Mouse (Mus musculus) neural tube, embryonic 11.5 days (tissue): ENCODE data around the gene Hmx3. TPM values are rescaled to one million over a fixed set of nuclear protein-coding genes. Genes with fewer than 3 reads are reported as not detected.

Source experiments
- ATAC-seq: fragments of 200-750 bp; cut with Nextera tagmentation; 2 replicates; pipeline ENCODE4 v1.8.0; 2017; ENCODE audit warnings: moderate number of reproducible peaks, mild to moderate bottlenecking, moderate TSS enrichment, moderate library complexity; ENCODE audit not compliant: insufficient read depth, low FRiP score, low TSS enrichment
- DNase-seq: peaks from one replicate; pipeline ENCODE4 v3.0.0-alpha.2; 2015; ENCODE audit warnings: low spot score
- H3K27ac ChIP-seq: fragments of 300-500 bp; sonication (generic); 2 replicates; pipeline ENCODE4 v1.5.1; 2014; ENCODE audit warnings: low read depth, mild to moderate bottlenecking, low read length
- H3K27me3 ChIP-seq: fragments of 300-500 bp; sonication (generic); 2 replicates; pipeline ENCODE4 v1.6.1; 2014; ENCODE audit warnings: mild to moderate bottlenecking, low read length, mixed read lengths; ENCODE audit not compliant: control insufficient read depth, insufficient read depth
- H3K36me3 ChIP-seq: fragments of 300-500 bp; sonication (generic); 2 replicates; pipeline ENCODE4 v1.6.1; 2014; ENCODE audit warnings: mild to moderate bottlenecking, low read length, moderate library complexity, mixed read lengths; ENCODE audit not compliant: control insufficient read depth, insufficient read depth
- H3K4me1 ChIP-seq: fragments of 300-500 bp; sonication (generic); 2 replicates; pipeline ENCODE4 v1.6.1; 2014; ENCODE audit warnings: low read length, mixed read lengths; ENCODE audit not compliant: control insufficient read depth, insufficient read depth
- H3K4me2 ChIP-seq: fragments of 300-500 bp; sonication (generic); 2 replicates; pipeline ENCODE4 v1.6.1; 2014; ENCODE audit warnings: low read depth, mild to moderate bottlenecking, moderate library complexity
- H3K4me3 ChIP-seq: fragments of 300-500 bp; sonication (generic); 2 replicates; pipeline ENCODE4 v1.5.1; 2014; ENCODE audit warnings: low read depth, low read length
- H3K9ac ChIP-seq: fragments of 300-500 bp; sonication (generic); 2 replicates; pipeline ENCODE4 v1.6.1; 2014; ENCODE audit warnings: mild to moderate bottlenecking, low read length
- H3K9me3 ChIP-seq: fragments of 300-500 bp; sonication (generic); 2 replicates; pipeline ENCODE4 v1.6.1; 2016; ENCODE audit warnings: low read length; ENCODE audit not compliant: control insufficient read depth
- WGBS: fragments of 180-500 bp; shearing (Covaris S2); extraction: QIAGEN DNeasy Blood & Tissue Kit; methylation state at CpG from one replicate; pipeline ENCODE4 v1.1.7; 2014; 5-methylcytosine and 5-hydroxymethylcytosine counted together
- polyA plus RNA-seq: library from polyadenylated mRNA; unstranded; fragments of >200 nt; fragmentation: Nextera tagmentation; extraction: Ambion mirVana; gene quantifications from 2 replicates; pipeline ENCODE4 v1.2.1, GENCODE M21; 2014

Hmx3 gene
- 0.92 and 1.4 TPM in 2 replicates for polyA plus RNA-seq

- peak within 1 kb of the TSS; percentile 72 for H3K4me2 ChIP-seq
- ATAC-seq: peak; percentile 69; the same call in 1 of the 2 replicates
- H3K4me1 ChIP-seq: peaks cover 20% of the 10 kb centered on the region
- H3K9me3 ChIP-seq: no peaks in the 10 kb centered on the region
- DNase-seq: peak; percentile 72
- no peaks in the 10 kb centered on the region for H3K36me3 ChIP-seq
- H3K27ac ChIP-seq: peak within 1 kb of the TSS; percentile 27
- peak within 1 kb of the TSS; percentile 35 for H3K9ac ChIP-seq
- peaks cover 75% of the 10 kb centered on the region for H3K27me3 ChIP-seq
- H3K4me3 ChIP-seq: peak within 1 kb of the TSS; percentile 39
- under 1% methylated on average over 64 of the region's 65 CpGs for WGBS
These were observed at the start of gene Hmx3 for GRCm38 (mm10) chr7:131542115-131542871. Hmx3 (plus strand) TSS chr7:131542867.

GRCm38 (mm10) chr7:131503739-131504138 is 38.9 kb upstream of the Hmx3 start:
- no peaks in the 10 kb centered on the region for H3K27me3 ChIP-seq
- DNase-seq (no peak), ATAC-seq (no peak)
- no peak overlapping the region for H3K27ac ChIP-seq
- no peaks in the 10 kb centered on the region for H3K9me3 ChIP-seq
- no peak overlapping the region for H3K9ac ChIP-seq
- no peaks in the 10 kb centered on the region for H3K36me3 ChIP-seq
- no peak overlapping the region for H3K4me3 ChIP-seq
- H3K4me2 ChIP-seq: no peak overlapping the region
- 74% methylated on average over 2 of the region's 2 CpGs for WGBS
- no peaks in the 10 kb centered on the region for H3K4me1 ChIP-seq

DNA sequence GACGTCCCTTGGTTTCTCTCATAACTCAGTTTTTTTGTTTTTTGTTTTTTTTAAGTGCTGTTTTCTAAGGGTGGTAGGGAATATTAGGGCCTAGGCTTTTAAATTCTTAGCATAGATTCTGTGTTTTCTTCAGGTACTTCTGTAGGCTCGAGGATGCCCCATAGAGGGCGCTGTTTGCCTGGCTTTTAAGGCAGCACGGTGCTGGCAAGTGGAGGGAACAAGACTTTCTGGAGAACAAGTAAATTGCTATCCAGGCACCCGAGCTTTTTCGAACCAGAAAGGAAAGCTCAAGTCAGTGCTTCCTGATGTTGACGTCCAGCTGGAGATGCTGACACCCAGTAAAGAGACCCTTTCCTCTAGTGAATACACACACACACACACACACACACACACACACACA is 2.7 kb upstream of the Hmx3 start:
- DNase-seq (peak; percentile 87), ATAC-seq (no peak)
- Histone ChIP-seq H3K4me3 (no peak overlapping the region), H3K4me2 (no peak overlapping the region), H3K9ac (no peak overlapping the region), H3K27ac (no peak overlapping the region), H3K9me3 (no peaks in the 10 kb centered on the region), H3K27me3 (peaks cover 52% of the 10 kb centered on the region), H3K4me1 (peaks cover 20% of the 10 kb centered on the region), H3K36me3 (no peaks in the 10 kb centered on the region)
- 0% methylated on average over 7 of the region's 7 CpGs for WGBS

DNA sequence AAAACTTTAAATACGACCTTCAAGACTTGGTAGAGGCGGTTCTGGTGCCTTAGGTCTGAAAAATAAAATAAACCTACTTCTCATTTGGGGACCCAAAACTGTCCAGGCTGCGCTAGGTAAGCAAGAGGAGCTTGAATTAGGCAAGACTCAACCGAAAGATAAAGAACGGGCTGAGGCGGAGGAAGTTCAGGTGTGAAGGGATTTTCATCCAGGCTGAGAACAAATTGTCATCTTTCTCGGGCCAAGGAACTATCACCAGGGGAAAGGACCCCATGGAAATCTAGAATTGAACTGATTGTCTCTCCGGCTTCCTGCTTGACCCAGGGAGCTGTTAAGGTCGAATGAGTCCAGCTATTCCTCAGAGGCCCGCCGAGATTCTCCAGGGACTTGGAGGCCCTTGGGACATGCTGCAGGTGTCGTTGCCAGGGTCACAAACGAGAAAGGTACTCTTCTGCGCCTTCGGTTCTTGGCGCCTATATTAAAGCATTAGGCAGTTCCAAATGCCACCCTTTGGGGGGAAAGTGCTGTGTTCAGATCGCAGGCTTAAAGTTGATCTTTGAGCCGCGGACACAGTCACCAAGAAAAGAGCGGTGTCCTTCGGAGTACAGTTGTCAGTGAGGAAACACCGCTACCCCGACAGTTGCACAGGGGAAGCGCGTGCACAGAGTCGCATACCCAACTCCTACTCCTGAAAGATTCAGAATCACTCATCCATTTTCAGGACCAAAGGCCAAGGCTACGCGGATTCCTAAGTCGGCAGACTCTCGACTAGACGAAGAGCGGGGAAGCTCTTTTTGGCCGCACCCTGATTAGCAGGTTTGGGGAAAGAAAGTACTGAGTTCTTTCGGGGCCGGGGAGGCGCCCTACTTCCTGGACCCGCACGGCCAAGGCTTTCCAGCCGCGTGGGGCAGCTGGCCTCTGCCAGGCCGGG is 1.2 kb upstream of the Hmx3 start:
- H3K27me3 ChIP-seq: peaks cover 66% of the 10 kb centered on the region
- H3K9me3 ChIP-seq: no peaks in the 10 kb centered on the region
- H3K4me3 ChIP-seq: peak overlapping the region; percentile 39
- ATAC-seq (no peak), DNase-seq (no peak)
- H3K9ac ChIP-seq: peak overlapping the region; percentile 35
- no peaks in the 10 kb centered on the region for H3K36me3 ChIP-seq
- peak overlapping the region; percentile 72 for H3K4me2 ChIP-seq
- H3K4me1 ChIP-seq: peaks cover 20% of the 10 kb centered on the region
- WGBS: 2% methylated on average over 41 of the region's 41 CpGs
- peak overlapping the region; percentile 27; the same call in 1 of the 2 replicates for H3K27ac ChIP-seq

GRCm38 (mm10) chr7:131542872-131543622 is 380 bp downstream of the Hmx3 start:
- no peaks in the 10 kb centered on the region for H3K9me3 ChIP-seq

GRCm38 (mm10) chr7:131543623-131544481 is 1.2 kb downstream of the Hmx3 start:
- no peak for ATAC-seq
- peaks cover 88% of the 10 kb centered on the region for H3K27me3 ChIP-seq
- peaks cover 20% of the 10 kb centered on the region for H3K4me1 ChIP-seq
- DNase-seq: peak; percentile 64
- H3K9me3 ChIP-seq: no peaks in the 10 kb centered on the region
- WGBS: under 1% methylated on average over 75 of the region's 75 CpGs
- no peaks in the 10 kb centered on the region for H3K36me3 ChIP-seq
- H3K4me2 ChIP-seq: peak overlapping the region; percentile 72
- H3K4me3 ChIP-seq: peak overlapping the region; percentile 39
- peak overlapping the region; percentile 37; the same call in 1 of the 2 replicates for H3K27ac ChIP-seq
- peak overlapping the region; percentile 33; the same call in 1 of the 2 replicates for H3K9ac ChIP-seq

More at GRCm38 (mm10) chr7:131542872-131543622, 380 bp downstream of the Hmx3 start:
- no peaks in the 10 kb centered on the region for H3K36me3 ChIP-seq
- WGBS: under 1% methylated on average over 68 of the region's 71 CpGs
- H3K27ac ChIP-seq: peak overlapping the region; percentile 27; the same call in 1 of the 2 replicates
- H3K4me1 ChIP-seq: peaks cover 20% of the 10 kb centered on the region
- H3K27me3 ChIP-seq: peaks cover 82% of the 10 kb centered on the region
- peak overlapping the region; percentile 35 for H3K9ac ChIP-seq
- peak overlapping the region; percentile 39 for H3K4me3 ChIP-seq
- H3K4me2 ChIP-seq: peak overlapping the region; percentile 72
- ATAC-seq (peak; percentile 28; the same call in 1 of the 2 replicates), DNase-seq (peak; percentile 60)

- Histone ChIP-seq H3K9me3 (no peaks in the 10 kb centered on the region), H3K36me3 (no peaks in the 10 kb centered on the region), H3K4me1 (peaks cover 20% of the 10 kb centered on the region), H3K27me3 (peaks cover 96% of the 10 kb centered on the region), H3K4me2 (no peak overlapping the region), H3K27ac (no peak overlapping the region), H3K9ac (no peak overlapping the region), H3K4me3 (no peak overlapping the region; the same call in 1 of the 2 replicates)
- WGBS: 3% methylated on average over 5 of the region's 5 CpGs
- ATAC-seq (no peak), DNase-seq (no peak)
These were observed 2.2 kb downstream of the Hmx3 start for GRCm38 (mm10) chr7:131544871-131545270.
